Mouse (Mus musculus) lung, postnatal 4 days (tissue): ENCODE data around the gene Abhd4.
"Not testable (repeated sequence)": the region's sequence is repeated elsewhere in the genome, so short reads cannot be mapped to it uniquely, and the experiment has no call there.

Source experiments
- DNase-seq, 2 experiments: peaks; one replicate each; pipeline ENCODE4 v3.0.0; 2021

The Abhd4 gene

DNA sequence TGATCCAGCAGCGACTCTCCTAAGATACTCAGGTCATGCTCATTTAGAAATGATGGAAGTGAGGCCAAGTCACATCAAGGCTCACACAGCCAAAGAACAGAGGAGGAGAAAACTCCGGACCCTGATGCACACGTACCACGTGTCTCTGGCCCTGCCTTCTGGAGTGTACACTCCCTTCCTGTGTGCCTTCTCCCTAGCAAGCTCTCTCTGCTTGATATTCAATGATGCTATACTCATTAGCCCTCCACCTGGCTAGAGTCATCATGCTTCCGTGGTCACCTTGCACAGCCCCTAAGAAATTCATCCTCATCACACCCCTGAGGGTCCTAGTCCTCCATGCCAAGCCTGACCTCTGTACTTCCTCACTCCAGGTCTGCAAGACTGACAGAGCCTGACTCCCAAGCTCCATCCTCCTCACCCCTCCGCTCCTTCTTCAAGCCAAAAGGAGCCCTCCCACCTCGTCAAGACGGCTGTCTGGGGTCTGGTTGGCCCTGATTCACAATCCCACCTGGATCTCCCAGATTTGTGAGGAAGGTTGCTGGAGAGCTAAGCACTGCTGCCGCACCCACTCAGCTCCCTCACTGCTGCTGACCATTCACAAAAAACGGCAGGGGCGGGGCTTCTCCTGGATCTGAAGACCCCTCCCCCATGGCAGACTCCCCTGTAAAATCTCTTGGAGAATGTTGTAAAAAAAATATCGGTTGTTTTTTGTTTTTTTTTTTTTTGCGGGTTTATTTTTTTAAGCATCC lies 30.5 kb upstream of the Abhd4 start:
- no peak for DNase-seq

- DNase-seq = no peak
Observed at GRCm38 (mm10) chr14:54224064-54224417, 29.9 kb upstream of the Abhd4 start.

GRCm38 (mm10) chr14:54224484-54225467 lies 29.2 kb upstream of the Abhd4 start:
- peak; percentile 25 to 46 for DNase-seq

DNA sequence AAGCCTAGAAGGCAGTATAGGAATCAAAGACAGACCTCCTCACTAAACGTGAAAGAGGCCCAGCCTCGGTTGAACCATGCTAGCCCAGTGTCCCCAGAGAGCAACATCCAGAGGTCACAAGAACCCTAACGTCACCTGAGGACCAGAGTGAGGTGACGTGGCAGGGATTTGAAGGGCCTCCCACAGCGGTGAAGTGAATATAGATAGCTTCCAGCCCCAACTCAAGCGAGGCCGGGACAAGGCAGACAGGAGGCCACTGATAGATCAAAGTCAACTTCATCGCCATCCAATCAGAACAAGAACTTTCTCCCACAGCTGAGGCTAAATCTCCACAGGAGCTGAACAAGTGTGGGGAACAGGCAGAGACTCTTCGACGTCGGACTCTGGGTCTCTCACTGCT lies 28.3 kb upstream of the Abhd4 start:
- DNase-seq = no peak

DNA sequence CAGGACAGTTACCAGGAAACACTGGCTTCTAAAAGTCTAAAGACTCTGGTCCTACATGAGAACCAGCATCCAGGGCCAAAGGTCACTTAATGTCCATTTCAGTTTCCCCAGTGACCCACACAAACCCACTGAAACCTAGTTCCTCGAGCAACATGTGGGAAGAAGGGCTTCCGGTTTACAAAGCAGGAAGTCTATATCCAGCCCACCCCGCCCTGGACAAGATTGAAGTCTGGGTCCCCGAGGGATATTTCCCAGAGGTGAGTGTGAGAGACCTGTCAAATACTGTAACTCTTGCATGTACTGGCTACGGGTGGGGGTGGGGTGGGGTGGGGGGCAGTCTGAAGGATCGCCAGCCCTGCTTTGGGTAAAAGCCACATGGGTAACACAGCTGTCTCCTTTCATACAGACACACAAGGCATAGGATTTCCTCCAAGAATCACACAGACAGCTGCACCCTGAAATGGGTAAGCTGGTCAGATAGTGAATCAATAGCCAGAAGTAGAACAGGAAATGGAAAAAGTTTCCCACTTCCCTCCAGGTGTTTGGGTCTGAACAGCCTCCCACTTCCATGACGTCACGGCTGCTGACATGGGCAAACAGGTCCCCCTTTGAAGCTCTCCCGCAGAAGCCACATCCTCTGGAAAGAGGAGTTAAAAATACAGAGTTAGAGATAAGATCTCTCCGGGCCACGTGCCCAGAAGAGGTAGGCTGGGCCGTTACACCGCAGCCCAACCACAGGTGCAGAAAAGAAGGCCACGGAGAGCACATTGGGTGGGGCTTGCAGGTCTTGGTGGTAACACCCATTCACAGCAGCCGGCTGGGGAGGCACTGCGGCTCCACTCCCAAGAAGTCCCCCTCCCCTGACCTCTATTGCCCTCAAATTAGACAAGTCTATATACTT lies 26.8 kb upstream of the Abhd4 start:
- DNase-seq = peak; percentile 80 to 84

GRCm38 (mm10) chr14:54227911-54228451 lies 26.0 kb upstream of the Abhd4 start:
- peak; percentile 76 to 82 for DNase-seq

DNA sequence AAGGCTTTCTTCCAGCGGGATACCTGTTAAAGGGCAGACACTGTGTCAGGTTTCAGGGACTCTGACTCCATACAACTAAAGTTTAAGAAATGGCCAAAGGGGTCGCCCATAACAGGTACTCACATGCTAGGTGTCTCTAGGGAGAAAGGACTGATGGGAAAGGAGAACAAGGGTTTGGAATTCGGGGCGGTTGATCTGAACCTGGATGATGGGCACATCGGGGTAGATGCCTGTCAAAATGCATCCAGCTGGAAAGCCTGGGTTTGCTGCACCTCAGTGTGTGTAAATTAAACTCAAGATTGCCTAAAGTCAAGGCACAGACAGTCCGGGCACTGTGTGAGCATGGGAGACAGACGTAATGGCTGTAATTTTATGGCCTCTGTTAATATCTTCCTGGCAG lies 25.5 kb upstream of the Abhd4 start:
- no peak for DNase-seq

DNA sequence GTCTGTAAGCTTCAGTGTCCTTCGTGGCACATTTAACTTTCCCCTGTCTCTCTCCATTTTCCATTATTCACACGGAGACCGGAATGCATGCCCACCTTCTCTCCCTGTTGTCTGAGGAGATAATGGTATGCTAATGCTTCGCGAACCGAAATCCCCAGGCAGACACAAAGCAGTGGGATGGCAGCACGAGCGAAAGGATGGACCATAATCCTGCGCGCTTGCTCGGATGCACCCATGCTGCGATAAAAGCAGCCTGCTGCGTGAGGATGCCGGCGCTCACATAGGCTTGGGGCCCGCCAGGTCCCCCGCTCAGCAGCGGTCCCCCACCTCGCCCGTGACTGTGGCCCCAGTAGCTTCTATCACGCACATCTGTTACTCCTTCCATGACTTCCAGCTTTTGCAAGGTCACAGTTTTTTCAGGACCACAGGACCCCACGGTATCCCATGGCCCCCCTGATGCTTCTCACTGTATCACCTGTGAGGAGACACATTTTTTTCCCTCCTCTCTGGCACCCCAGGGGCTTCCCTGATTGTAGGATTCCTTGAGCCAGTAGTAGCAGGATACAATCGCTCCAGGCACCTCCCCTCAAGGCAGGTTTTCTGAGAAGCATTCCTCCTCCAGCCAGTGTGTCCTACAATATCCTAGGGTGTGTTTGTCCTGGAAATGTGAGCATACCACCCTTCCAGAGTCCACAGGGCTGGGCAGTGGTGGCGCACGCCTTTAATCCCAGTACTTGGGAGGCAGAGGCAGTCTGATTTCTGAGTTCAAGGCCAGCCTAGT lies 24.9 kb upstream of the Abhd4 start:
- no peak for DNase-seq

DNA sequence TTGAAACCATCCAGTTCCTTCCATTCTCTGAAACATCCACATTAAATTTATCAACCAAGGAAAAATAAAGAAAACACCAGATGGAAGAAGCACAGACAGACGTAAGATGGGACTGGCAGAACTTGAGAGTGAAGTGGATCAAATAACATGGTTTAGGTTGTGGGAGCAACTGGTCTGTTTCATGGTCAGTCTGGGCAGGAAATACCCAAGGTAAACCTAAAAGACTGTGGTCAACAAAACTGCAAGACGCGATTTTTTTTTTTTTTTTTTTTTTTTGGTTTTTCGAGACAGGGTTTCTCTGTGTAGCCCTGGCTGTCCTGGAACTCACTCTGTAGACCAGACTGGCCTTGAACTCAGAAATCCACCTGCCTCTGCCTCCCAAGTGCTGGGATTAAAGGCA lies 24.1 kb upstream of the Abhd4 start:
- DNase-seq = not testable (repeated sequence)

GRCm38 (mm10) chr14:54230638-54231150 lies 23.3 kb upstream of the Abhd4 start:
- peak in 1 of 2 experiments; percentile 14 for DNase-seq

DNA sequence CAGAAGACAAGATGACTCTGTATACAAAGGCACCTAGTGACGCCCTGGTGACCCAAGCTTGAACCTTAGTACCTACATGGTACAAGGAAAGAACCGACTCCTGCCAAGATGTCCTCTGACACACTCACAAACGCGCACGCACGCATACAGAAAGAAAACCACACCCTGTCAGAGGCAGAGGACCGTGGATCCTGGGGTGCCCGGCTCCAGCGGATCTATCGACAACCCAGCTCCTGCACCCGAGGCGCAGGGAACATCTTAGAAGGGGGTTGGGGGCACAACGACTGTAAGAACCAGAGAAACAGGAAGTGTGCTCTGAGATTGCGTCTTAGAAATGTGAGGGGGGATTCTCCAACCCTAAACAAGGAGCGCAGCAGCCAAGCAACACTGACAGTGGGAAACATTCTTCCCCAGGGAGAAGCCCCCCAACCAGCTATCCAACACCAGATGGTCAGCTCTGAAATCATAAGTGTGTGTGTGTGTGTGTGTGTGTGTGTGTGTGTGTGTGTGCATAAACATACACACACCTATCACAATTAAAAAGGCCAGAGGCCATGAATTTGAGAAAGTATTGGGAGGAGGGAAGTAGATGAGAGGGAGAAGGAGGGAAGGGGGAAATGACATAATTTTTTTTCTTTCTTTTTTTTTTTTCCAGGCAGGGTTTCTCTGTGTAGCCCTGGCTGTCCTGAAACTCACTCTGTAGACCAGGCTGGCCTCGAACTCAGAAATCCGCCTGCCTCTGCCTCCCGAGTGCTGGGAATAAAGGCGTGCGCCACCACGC lies 22.6 kb upstream of the Abhd4 start:
- DNase-seq = peak in 1 of 2 experiments; percentile 15

DNA sequence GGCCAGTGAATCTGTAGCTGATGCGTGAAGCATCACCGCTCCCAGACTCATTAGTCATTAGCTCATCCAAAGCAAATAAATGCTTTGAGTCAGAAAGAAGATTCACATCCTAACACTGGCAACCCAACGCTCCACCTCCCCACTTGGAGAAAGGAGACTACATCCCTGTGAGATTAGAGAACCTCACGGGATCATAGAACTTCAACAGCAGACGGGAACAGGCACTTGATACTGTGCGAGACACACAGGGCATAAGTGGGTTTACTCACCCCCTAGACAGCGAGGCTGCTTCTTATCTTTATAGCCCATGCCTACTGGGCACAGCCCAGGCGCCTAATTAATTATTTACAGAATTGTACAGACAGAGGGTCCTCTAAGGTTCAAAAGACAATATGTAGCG lies 21.8 kb upstream of the Abhd4 start:
- DNase-seq = no peak

- peak; percentile 68 to 82 for DNase-seq
Observed at GRCm38 (mm10) chr14:54232811-54233558, 21.0 kb upstream of the Abhd4 start.

DNA sequence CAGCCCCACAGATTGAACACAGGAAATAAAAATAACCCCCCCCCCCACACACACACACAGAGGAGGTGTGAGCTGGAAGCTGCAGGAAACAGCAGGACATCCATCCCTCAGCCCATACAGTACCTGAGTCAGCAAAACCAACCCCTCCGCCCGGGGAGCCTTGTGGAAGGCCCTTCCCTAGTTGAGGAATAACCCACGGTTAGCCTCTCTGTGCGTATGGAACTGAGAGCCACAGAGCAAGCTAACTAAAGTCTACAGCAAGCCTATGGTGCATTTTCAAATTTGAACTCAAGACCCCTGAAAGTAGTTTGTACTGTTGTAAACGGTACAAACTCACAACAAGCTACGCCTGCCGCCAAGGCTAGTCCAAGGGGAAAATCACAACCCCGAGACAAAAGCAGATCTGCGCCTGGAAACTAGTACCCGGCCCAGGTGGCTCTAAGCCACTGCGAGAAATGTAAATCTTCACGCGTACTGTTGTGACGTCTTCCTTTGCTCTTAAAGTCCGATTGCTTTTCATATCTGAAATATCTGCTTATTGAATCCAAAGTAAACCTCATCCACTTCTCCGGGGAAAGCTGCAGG lies 20.3 kb upstream of the Abhd4 start:
- DNase-seq = no peak

DNA sequence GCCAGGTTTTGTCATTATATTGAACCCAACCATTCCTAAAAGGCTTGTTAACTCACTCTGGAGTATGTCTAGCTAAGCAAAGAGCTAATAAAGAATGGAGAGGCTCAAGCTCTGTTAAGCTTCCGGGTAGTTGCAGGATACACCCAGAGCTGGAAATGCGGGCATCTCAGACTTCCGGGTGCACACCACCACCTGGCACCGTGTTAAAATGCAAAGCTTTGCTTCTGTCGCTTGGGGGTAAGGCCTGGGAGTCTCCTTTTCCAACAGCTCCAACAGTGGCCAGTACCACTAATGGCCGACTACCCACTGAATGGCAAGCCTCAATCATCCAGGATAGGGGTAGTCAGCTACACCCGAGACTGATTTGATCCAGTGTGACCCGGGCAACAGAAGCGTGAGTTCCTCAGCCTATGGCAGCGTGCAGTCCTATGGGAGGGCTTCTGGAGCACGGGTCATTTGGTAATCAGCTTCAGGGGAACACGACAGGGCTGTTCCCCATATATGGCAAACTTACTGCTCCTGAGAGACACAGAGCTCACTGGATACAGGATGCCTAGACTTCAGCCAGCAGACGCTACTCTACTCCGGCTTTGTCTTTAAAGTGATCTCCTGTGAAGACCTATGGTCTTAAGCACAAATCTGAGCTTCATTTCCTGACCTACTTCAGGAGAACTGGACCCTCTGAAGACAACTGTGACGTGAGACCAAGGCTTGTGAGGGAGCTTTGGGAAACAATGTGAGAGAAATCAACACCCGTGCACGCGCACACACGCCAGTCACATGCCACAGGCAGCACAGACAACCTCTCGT lies 19.6 kb upstream of the Abhd4 start:
- DNase-seq = no peak

GRCm38 (mm10) chr14:54235825-54236540 lies 18.0 kb upstream of the Abhd4 start:
- DNase-seq = no peak

GRCm38 (mm10) chr14:54236881-54237280 lies 17.1 kb upstream of the Abhd4 start:
- no peak for DNase-seq
